Mouse (Mus musculus): ENCODE measurements around the gene Gm21258. TPM values are rescaled to one million over a fixed set of nuclear protein-coding genes. Genes with fewer than 3 reads are reported as not detected.

Gene Gm21258
- not detected in 2 replicates for polyA plus RNA-seq (2012; rRNA removed; ENCODE audit: low replicate concordance)

DNA sequence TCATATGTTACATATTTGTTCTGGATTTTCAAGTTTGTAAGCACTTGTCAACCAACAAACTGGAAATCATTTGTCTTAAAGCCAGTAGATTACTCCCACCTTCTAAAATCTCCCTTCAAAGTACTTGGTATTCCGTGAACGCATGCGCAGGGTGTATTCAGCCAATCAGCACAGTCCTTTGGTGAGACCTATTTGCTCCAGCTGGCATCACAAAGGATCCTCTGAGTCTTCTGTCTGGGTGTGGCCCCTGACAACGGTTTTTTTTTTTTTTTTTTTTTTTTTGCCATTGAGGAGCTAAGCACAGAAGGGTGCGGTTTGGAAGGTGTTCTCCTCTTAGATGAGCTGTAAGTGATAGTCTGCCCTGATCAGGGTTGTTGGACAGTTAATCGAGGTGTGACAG, at the start of gene Gm21258:
Gm21258 (plus strand) TSS at position 301 of the 400 bp plus-strand sequence.

